Mouse (Mus musculus): Measurements from ENCODE around the gene F830045P16Rik. TPM values are rescaled to one million over a fixed set of nuclear protein-coding genes. Genes with fewer than 3 reads are reported as not detected.
A peak's percentile ranks its signal among the peaks of the same experiment; 100 is the strongest.

The F830045P16Rik gene
- polyA plus RNA-seq, 1 experiment: not detected

DNA sequence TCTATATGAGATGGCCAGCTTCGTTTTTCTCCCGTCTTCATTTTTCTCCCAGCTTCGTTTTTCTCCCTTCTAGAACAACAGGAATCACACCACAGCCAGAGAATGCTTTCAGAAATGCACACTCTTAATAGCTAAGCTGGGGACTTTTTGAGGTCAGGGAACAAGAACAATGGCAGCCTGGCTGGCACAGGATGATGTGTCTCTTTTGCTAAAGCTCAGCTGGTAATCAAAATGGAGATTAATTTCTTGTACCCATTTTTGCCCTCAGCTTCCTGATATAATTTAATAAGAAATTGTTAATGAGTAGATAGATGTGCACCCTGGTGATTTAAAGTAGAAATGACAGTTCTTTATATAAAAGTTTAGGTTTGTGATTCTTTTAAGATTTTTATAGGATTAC is 112.7 kb downstream of the F830045P16Rik start:
- no peak for DNase-seq
- no peaks in the 10 kb centered on the region for H3K4me1 ChIP-seq (ENCODE audit: control insufficient read depth, insufficient read depth, low read length)
- 71% methylated on average over 3 of the region's 3 CpGs for WGBS
- TF ChIP-seq CTCF (IDR thresholded peaks at IDR 0.05; ENCODE audit: insufficient read depth, low read length): no peak
- TF ChIP-seq POLR2A (IDR thresholded peaks at IDR 0.05; ENCODE audit: borderline replicate concordance, extremely low read depth, low read depth, low read length): no peak
- no peak overlapping the region for H3K4me3 ChIP-seq (replicated peaks; ENCODE audit: extremely low read depth, low read depth, low read length)

DNA sequence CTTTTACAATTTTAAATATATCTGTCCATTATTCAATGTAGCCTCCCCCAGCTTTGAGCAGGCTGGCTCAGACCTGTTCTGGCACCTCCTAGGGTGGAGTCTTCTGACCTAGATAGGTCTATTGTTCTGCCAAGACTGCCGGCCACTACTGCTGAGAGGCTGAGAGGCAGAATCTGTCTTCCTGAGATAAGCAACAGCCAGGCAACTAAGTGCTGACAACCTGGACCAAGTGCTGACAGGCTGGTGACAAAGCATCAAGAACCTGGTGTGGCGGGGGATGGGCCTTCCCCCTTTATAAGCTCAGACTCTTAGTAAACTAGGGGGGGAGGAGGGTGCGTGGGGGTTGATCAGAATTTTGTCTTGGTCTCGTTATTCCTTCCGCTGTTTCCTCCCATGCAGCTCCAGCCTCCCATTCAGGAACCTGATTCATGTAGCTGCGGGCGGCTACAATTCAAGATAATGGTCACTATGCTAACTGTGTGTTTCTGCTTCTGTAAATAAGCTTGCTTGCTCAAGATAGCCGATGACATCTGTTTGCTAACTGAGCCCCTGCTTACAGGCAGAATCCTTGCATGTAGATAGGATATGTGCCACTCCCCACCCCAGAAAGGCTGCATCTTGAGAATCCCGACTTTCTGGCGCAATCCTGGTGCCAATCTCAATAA is 115.4 kb downstream of the F830045P16Rik start:
- WGBS: 70% methylated on average over 10 of the region's 10 CpGs
- H3K4me1 ChIP-seq (ENCODE audit: control insufficient read depth, insufficient read depth, low read length): no peaks in the 10 kb centered on the region
- no peak overlapping the region for H3K4me3 ChIP-seq (replicated peaks; ENCODE audit: extremely low read depth, low read depth, low read length)
- TF ChIP-seq CTCF (IDR thresholded peaks at IDR 0.05; ENCODE audit: insufficient read depth, low read length) (no peak), POLR2A (IDR thresholded peaks at IDR 0.05; ENCODE audit: borderline replicate concordance, extremely low read depth, low read depth, low read length) (no peak)
- DNase-seq: no peak

DNA sequence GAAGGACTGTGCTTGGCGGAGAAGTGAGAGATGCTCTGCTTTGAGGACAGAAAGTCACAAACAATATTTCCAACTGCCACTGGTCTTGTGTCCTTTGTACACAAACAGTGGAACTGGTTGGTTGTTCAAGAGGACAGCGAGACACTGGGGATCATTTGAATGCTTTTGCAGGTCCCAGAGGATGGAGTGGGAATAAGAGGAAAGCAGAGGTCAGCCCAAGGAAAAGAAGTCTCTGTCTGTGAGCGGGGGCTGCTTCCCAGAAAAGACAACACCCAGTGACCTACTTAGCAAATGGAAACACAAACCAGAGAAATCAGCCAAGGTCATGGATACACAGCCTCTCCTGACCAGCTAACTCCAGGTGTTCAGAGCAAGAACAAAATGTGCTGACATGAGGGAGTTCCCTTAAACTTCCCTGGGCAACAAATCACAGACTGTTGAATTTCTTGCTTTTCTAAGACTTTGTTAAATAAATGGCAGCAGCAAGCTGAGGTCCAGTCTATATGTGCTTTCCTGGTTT is 117.0 kb downstream of the F830045P16Rik start:
- 86% methylated on average over 3 of the region's 3 CpGs for WGBS
- no peak for DNase-seq
- TF ChIP-seq CTCF (IDR thresholded peaks at IDR 0.05; ENCODE audit: insufficient read depth, low read length) (no peak), POLR2A (IDR thresholded peaks at IDR 0.05; ENCODE audit: borderline replicate concordance, extremely low read depth, low read depth, low read length) (no peak)
- H3K4me1 ChIP-seq (ENCODE audit: control insufficient read depth, insufficient read depth, low read length): no peaks in the 10 kb centered on the region
- no peak overlapping the region for H3K4me3 ChIP-seq (replicated peaks; ENCODE audit: extremely low read depth, low read depth, low read length)

DNA sequence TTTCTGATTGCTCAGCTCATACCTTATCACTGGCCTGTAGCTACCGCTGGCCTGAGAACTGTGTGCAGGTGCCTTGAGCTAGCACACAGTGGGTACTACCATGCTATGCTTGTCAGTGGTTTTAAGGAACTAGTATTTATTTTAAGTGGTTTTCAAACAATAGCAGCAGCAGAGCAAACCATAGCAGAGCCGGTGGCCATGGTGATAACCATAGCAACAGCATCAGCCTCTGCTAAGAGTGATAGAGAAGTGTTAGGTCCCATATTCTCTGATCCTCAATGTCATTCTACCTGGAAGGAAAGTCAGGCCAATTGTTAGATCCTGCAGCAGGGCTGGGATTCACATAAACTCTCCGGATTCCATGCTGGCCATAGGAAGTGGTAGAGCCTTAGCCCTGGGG is 121.8 kb downstream of the F830045P16Rik start:
- Histone ChIP-seq H3K4me1 (ENCODE audit: control insufficient read depth, insufficient read depth, low read length) (no peaks in the 10 kb centered on the region), H3K4me3 (replicated peaks; ENCODE audit: extremely low read depth, low read depth, low read length) (no peak overlapping the region)
- 71% methylated on average over 3 of the region's 3 CpGs for whole genome bisulfite sequencing
- DNase-seq: no peak
- TF ChIP-seq POLR2A (IDR thresholded peaks at IDR 0.05; ENCODE audit: borderline replicate concordance, extremely low read depth, low read depth, low read length): no peak
- TF ChIP-seq CTCF (IDR thresholded peaks at IDR 0.05; ENCODE audit: insufficient read depth, low read length): no peak

DNA sequence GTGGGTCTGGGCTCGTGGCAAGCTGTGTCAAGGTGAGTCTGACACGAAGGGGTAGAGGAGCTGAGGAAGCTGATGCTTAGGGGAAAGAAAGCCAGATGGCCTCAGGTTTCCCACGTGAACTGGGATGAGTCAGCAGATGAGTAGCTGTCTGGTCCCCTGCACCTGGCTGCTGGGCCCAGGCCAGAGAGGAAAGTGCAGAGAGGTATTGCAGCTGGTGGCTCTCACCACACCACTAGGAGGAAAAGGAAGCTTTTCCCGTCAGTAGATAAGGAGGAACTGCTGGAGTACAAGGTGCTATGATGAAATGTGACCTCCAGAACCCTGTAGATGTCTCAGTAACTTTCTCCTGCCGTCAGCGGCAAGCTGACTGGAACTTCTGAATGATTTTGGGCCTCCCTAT is 122.9 kb downstream of the F830045P16Rik start:
- DNase-seq: no peak
- TF ChIP-seq POLR2A (IDR thresholded peaks at IDR 0.05; ENCODE audit: borderline replicate concordance, extremely low read depth, low read depth, low read length): no peak
- no peak for TF ChIP-seq CTCF (IDR thresholded peaks at IDR 0.05; ENCODE audit: insufficient read depth, low read length)
- Histone ChIP-seq H3K4me1 (ENCODE audit: control insufficient read depth, insufficient read depth, low read length) (no peaks in the 10 kb centered on the region), H3K4me3 (replicated peaks; ENCODE audit: extremely low read depth, low read depth, low read length) (no peak overlapping the region)
- WGBS: 42% methylated on average over 6 of the region's 6 CpGs

DNA sequence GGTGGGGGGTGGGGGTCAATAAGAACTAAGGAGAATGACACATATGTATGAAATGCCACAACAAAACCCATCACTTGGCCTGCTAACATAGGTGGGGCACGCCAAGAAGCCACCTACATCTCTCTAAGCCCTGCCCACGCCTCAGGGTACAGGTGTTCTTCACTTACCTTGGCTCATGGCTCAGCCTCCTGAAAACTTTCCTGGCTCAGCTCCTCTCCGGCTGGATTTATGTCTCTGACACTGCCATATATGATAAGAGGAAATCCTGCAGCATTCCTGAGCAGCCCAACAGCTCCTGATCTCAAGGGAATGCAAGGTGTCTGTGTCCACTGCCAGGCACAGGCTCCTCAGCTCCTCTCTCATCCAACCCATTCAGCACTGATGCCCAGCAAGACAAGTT is 124.8 kb downstream of the F830045P16Rik start:
- no peak overlapping the region for H3K4me3 ChIP-seq (replicated peaks; ENCODE audit: extremely low read depth, low read depth, low read length)
- H3K4me1 ChIP-seq (ENCODE audit: control insufficient read depth, insufficient read depth, low read length): no peaks in the 10 kb centered on the region
- WGBS: 63% methylated on average over 3 of the region's 3 CpGs
- TF ChIP-seq POLR2A (IDR thresholded peaks at IDR 0.05; ENCODE audit: borderline replicate concordance, extremely low read depth, low read depth, low read length) (no peak), CTCF (IDR thresholded peaks at IDR 0.05; ENCODE audit: insufficient read depth, low read length) (no peak)
- no peak for DNase-seq

DNA sequence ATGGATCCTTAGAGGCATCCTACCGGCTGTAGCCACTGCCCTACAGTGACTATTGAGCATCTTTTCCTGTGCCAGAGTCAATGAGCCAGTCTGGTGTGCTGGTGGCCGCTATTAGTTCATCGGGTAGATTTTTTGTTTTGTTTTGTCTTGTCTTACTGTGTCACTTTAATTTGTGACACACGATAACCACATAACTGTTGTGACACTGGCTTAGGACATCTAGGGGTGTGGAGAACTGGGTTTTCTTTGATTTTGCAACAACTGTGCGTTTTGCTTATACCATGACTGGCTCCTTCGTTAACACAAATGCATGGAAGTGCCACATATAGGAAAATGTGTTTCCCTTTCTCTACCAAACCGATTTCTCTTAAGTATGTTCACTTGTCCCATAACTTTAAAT is 126.1 kb downstream of the F830045P16Rik start:
- TF ChIP-seq CTCF (IDR thresholded peaks at IDR 0.05; ENCODE audit: insufficient read depth, low read length) (no peak), POLR2A (IDR thresholded peaks at IDR 0.05; ENCODE audit: borderline replicate concordance, extremely low read depth, low read depth, low read length) (no peak)
- WGBS: 78% methylated on average over 7 of the region's 7 CpGs
- DNase-seq: no peak
- H3K4me1 ChIP-seq (ENCODE audit: control insufficient read depth, insufficient read depth, low read length): no peaks in the 10 kb centered on the region
- H3K4me3 ChIP-seq (replicated peaks; ENCODE audit: extremely low read depth, low read depth, low read length): no peak overlapping the region

DNA sequence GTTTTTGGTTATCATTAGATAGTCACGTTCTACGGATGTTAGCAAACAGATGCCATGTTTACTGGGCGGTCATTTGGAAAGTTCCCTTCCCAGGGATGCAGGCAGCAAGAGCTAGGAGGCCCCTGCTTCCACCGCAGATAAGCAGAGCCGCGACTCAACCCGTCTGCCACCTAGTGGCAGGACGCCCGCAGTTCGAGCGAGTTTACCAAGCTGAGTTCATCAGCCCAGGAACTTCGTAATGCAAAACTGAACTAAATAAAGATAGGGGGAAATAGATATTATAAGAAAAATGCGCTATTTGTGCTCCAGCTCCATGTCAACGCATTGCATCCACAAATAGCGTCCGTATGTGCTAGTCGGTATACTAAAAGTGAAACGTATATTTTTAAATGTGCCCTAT is 127.9 kb downstream of the F830045P16Rik start:
- peak; percentile 62 for DNase-seq
- no peaks in the 10 kb centered on the region for H3K4me1 ChIP-seq (ENCODE audit: control insufficient read depth, insufficient read depth, low read length)
- no peak for TF ChIP-seq POLR2A (IDR thresholded peaks at IDR 0.05; ENCODE audit: borderline replicate concordance, extremely low read depth, low read depth, low read length)
- TF ChIP-seq CTCF (IDR thresholded peaks at IDR 0.05; ENCODE audit: insufficient read depth, low read length): peak; percentile 78
- 12% methylated on average over 18 of the region's 18 CpGs for WGBS
- no peak overlapping the region for H3K4me3 ChIP-seq (replicated peaks; ENCODE audit: extremely low read depth, low read depth, low read length)

Other genes with a start within 250 kb of the F830045P16Rik start
- 0.12 and 0.60 TPM in 2 replicates for gene Ckap2l, start 239.4 kb downstream of the F830045P16Rik start, polyA plus RNA-seq (2012; rRNA removed)
- gene Il1a, start 226.6 kb downstream of the F830045P16Rik start, polyA plus RNA-seq (2012; rRNA removed): 1.3 and 2.7 TPM in 2 replicates
- gene Il1b, start 165.5 kb downstream of the F830045P16Rik start, polyA plus RNA-seq (2012; rRNA removed): 3.1 and 7.1 TPM in 2 replicates
- 78.2 and 94.2 TPM in 2 replicates for gene Sirpa, start 56.2 kb upstream of the F830045P16Rik start, polyA plus RNA-seq (2012; rRNA removed)
- not detected in 2 replicates for gene Pdyn, start 163.2 kb upstream of the F830045P16Rik start, polyA plus RNA-seq (2012; rRNA removed)